Mouse (Mus musculus): ENCODE results near the gene Etv6. TPM values are rescaled to one million over a fixed set of nuclear protein-coding genes. Genes with fewer than 3 reads are reported as not detected.

Etv6 gene
- polyA plus RNA-seq, 1 experiment from 2014 or later: 6.9 TPM

GRCm38 (mm10) chr6:134102396-134102795 lies 66.9 kb downstream of the Etv6 start:
- Histone ChIP-seq H3K4me1 (replicated peaks) (peaks cover 11% of the 10 kb centered on the region), H3K4me3 (replicated peaks) (no peak overlapping the region), H3K9ac (replicated peaks) (no peak overlapping the region), H3K27me3 (no peaks in the 10 kb centered on the region), H3K36me3 (no peaks in the 10 kb centered on the region), H3K9me3 (no peaks in the 10 kb centered on the region), H3K4me2 (replicated peaks) (no peak overlapping the region), H3K27ac (no peak overlapping the region)
- no peak for ATAC-seq
- 94% methylated on average over 1 of the region's 1 CpGs for whole genome bisulfite sequencing

- no peak overlapping the region for H3K4me2 ChIP-seq (replicated peaks)
- no peak overlapping the region for H3K9ac ChIP-seq (replicated peaks)
- H3K36me3 ChIP-seq: no peaks in the 10 kb centered on the region
- no peak for ATAC-seq
- H3K4me3 ChIP-seq (replicated peaks): no peak overlapping the region
- no peaks in the 10 kb centered on the region for H3K27me3 ChIP-seq
- H3K9me3 ChIP-seq: no peaks in the 10 kb centered on the region
- no peak overlapping the region for H3K27ac ChIP-seq
- H3K4me1 ChIP-seq (replicated peaks): peaks cover 11% of the 10 kb centered on the region
- 97% methylated on average over 8 of the region's 8 CpGs for WGBS
Observed at GRCm38 (mm10) chr6:134103519-134103918, 68.0 kb downstream of the Etv6 start.

GRCm38 (mm10) chr6:134105514-134106201 lies 70.2 kb downstream of the Etv6 start:
- no peak for ATAC-seq
- peaks cover 11% of the 10 kb centered on the region for H3K4me1 ChIP-seq (replicated peaks)
- no peaks in the 10 kb centered on the region for H3K27me3 ChIP-seq
- no peak overlapping the region for H3K9ac ChIP-seq (replicated peaks)
- H3K9me3 ChIP-seq: no peaks in the 10 kb centered on the region
- H3K36me3 ChIP-seq: 0 out of 2 replicates have a peak, but pooled peaks cover 3% of the 10 kb centered on the region
- H3K4me3 ChIP-seq (replicated peaks): no peak overlapping the region
- no peak overlapping the region for H3K4me2 ChIP-seq (replicated peaks)
- 80% methylated on average over 15 of the region's 15 CpGs for WGBS
- no peak overlapping the region for H3K27ac ChIP-seq

- Histone ChIP-seq H3K4me3 (replicated peaks) (no peak overlapping the region), H3K36me3 (0 out of 2 replicates have a peak, but pooled peaks cover 3% of the 10 kb centered on the region), H3K9ac (replicated peaks) (no peak overlapping the region), H3K9me3 (no peaks in the 10 kb centered on the region), H3K27ac (no peak overlapping the region), H3K4me2 (replicated peaks) (no peak overlapping the region), H3K27me3 (no peaks in the 10 kb centered on the region), H3K4me1 (replicated peaks) (peaks cover 11% of the 10 kb centered on the region)
- 87% methylated on average over 7 of the region's 7 CpGs for WGBS
- ATAC-seq: no peak
Observed at GRCm38 (mm10) chr6:134107696-134108095, 72.2 kb downstream of the Etv6 start.

GRCm38 (mm10) chr6:134109675-134110074 lies 74.2 kb downstream of the Etv6 start:
- 100% methylated on average over 1 of the region's 1 CpGs for WGBS
- no peak for ATAC-seq
- H3K27me3 ChIP-seq: no peaks in the 10 kb centered on the region

GRCm38 (mm10) chr6:134110206-134110605 lies 74.7 kb downstream of the Etv6 start:
- Histone ChIP-seq H3K9ac (replicated peaks) (no peak overlapping the region), H3K4me3 (replicated peaks) (no peak overlapping the region), H3K27me3 (no peaks in the 10 kb centered on the region), H3K27ac (no peak overlapping the region), H3K36me3 (0 out of 2 replicates have a peak, but pooled peaks cover 3% of the 10 kb centered on the region), H3K4me2 (replicated peaks) (no peak overlapping the region), H3K4me1 (replicated peaks) (peaks cover 7% of the 10 kb centered on the region), H3K9me3 (no peaks in the 10 kb centered on the region)
- no peak for ATAC-seq
- WGBS: 97% methylated on average over 5 of the region's 5 CpGs

More at GRCm38 (mm10) chr6:134109675-134110074, 74.2 kb downstream of the Etv6 start:
- Histone ChIP-seq H3K36me3 (0 out of 2 replicates have a peak, but pooled peaks cover 3% of the 10 kb centered on the region), H3K27ac (no peak overlapping the region), H3K4me1 (replicated peaks) (peaks cover 9% of the 10 kb centered on the region), H3K9ac (replicated peaks) (no peak overlapping the region), H3K4me2 (replicated peaks) (no peak overlapping the region), H3K4me3 (replicated peaks) (no peak overlapping the region), H3K9me3 (no peaks in the 10 kb centered on the region)

GRCm38 (mm10) chr6:134111599-134111998 lies 76.1 kb downstream of the Etv6 start:
- WGBS: 93% methylated on average over 8 of the region's 8 CpGs
- Histone ChIP-seq H3K36me3 (0 out of 2 replicates have a peak, but pooled peaks cover 3% of the 10 kb centered on the region), H3K9ac (replicated peaks) (no peak overlapping the region), H3K4me1 (replicated peaks) (no peaks in the 10 kb centered on the region), H3K27ac (no peak overlapping the region), H3K9me3 (no peaks in the 10 kb centered on the region), H3K27me3 (no peaks in the 10 kb centered on the region), H3K4me2 (replicated peaks) (no peak overlapping the region), H3K4me3 (replicated peaks) (no peak overlapping the region)
- ATAC-seq: no peak

GRCm38 (mm10) chr6:134112753-134113152 lies 77.3 kb downstream of the Etv6 start:
- Histone ChIP-seq H3K27me3 (no peaks in the 10 kb centered on the region), H3K9me3 (no peaks in the 10 kb centered on the region), H3K9ac (replicated peaks) (no peak overlapping the region), H3K4me3 (replicated peaks) (no peak overlapping the region), H3K4me1 (replicated peaks) (no peaks in the 10 kb centered on the region), H3K4me2 (replicated peaks) (no peak overlapping the region), H3K27ac (no peak overlapping the region), H3K36me3 (0 out of 2 replicates have a peak, but pooled peaks cover 3% of the 10 kb centered on the region)
- WGBS: 95% methylated on average over 8 of the region's 8 CpGs
- no peak for ATAC-seq

GRCm38 (mm10) chr6:134113168-134113567 lies 77.7 kb downstream of the Etv6 start:
- Histone ChIP-seq H3K4me3 (replicated peaks) (no peak overlapping the region), H3K4me2 (replicated peaks) (no peak overlapping the region), H3K9me3 (no peaks in the 10 kb centered on the region), H3K36me3 (0 out of 2 replicates have a peak, but pooled peaks cover 3% of the 10 kb centered on the region), H3K9ac (replicated peaks) (no peak overlapping the region), H3K27ac (no peak overlapping the region), H3K4me1 (replicated peaks) (no peaks in the 10 kb centered on the region; the same call in 1 of the 2 replicates), H3K27me3 (no peaks in the 10 kb centered on the region)
- WGBS: 83% methylated on average over 2 of the region's 2 CpGs
- no peak for ATAC-seq

GRCm38 (mm10) chr6:134115219-134115968 lies 79.9 kb downstream of the Etv6 start:
- H3K9ac ChIP-seq (replicated peaks): no peak overlapping the region
- peaks cover 9% of the 10 kb centered on the region for H3K4me1 ChIP-seq (replicated peaks)
- H3K4me2 ChIP-seq (replicated peaks): no peak overlapping the region
- H3K27ac ChIP-seq: no peak overlapping the region
- H3K27me3 ChIP-seq: no peaks in the 10 kb centered on the region
- no peaks in the 10 kb centered on the region for H3K36me3 ChIP-seq
- WGBS: 93% methylated on average over 14 of the region's 14 CpGs
- ATAC-seq: no peak
- no peak overlapping the region for H3K4me3 ChIP-seq (replicated peaks)
- no peaks in the 10 kb centered on the region for H3K9me3 ChIP-seq

- no peak overlapping the region for H3K4me2 ChIP-seq (replicated peaks)
- WGBS: 94% methylated on average over 13 of the region's 13 CpGs
- H3K4me1 ChIP-seq (replicated peaks): peaks cover 9% of the 10 kb centered on the region
- ATAC-seq: no peak
- H3K27ac ChIP-seq: no peak overlapping the region
- no peaks in the 10 kb centered on the region for H3K27me3 ChIP-seq
- H3K9ac ChIP-seq (replicated peaks): no peak overlapping the region
- no peaks in the 10 kb centered on the region for H3K36me3 ChIP-seq
- no peaks in the 10 kb centered on the region for H3K9me3 ChIP-seq
- H3K4me3 ChIP-seq (replicated peaks): no peak overlapping the region
Observed at GRCm38 (mm10) chr6:134117380-134117938, 82.0 kb downstream of the Etv6 start.

- H3K36me3 ChIP-seq: no peaks in the 10 kb centered on the region
- H3K27me3 ChIP-seq: no peaks in the 10 kb centered on the region
- H3K4me1 ChIP-seq (replicated peaks): peaks cover 9% of the 10 kb centered on the region
- H3K4me2 ChIP-seq (replicated peaks): no peak overlapping the region
- H3K9ac ChIP-seq (replicated peaks): no peak overlapping the region
- no peak overlapping the region for H3K27ac ChIP-seq
- no peak overlapping the region for H3K4me3 ChIP-seq (replicated peaks)
- ATAC-seq: no peak
- H3K9me3 ChIP-seq: no peaks in the 10 kb centered on the region
- WGBS: 83% methylated on average over 5 of the region's 5 CpGs
Observed at GRCm38 (mm10) chr6:134118506-134118905, 83.0 kb downstream of the Etv6 start.

Data from midbrain, embryonic 13.5 days (tissue).